In genomic region chr1:177615609-177616008, GRCm38 (mm10) we compare ENCODE assay signal across 26 mouse cellular contexts.
"Had no signal": no experiment of that assay in that cellular context is flagged by ENCODE, and none has a peak within 500 bp of the region (broad histone marks: within the 10 kb centered on the region; RNA-seq: fewer than 3 reads in every experiment).

No protein-coding gene starts in this region.

- H3K27me3 ChIP-seq: heart, embryonic 13.5 days; heart, embryonic 15.5 days; intestine, embryonic 15.5 days; limb, embryonic 13.5 days; limb, embryonic 15.5 days; liver, embryonic 12.5 days had no signal

- H3K4me1 ChIP-seq: intestine, embryonic 15.5 days; limb, embryonic 15.5 days had no signal

- H3K9me3 ChIP-seq: heart, embryonic 13.5 days; heart, embryonic 15.5 days; hindbrain, embryonic 10.5 days; hindbrain, embryonic 12.5 days; intestine, embryonic 15.5 days; limb, embryonic 13.5 days; limb, embryonic 15.5 days; liver, embryonic 12.5 days had no signal

- H3K27ac ChIP-seq: gastrocnemius, adult 2 months; heart, adult 2 months; heart, embryonic 13.5 days; heart, embryonic 15.5 days; hindbrain, embryonic 12.5 days; hindbrain, embryonic 14.5 days; intestine, embryonic 15.5 days; limb, embryonic 13.5 days; limb, embryonic 15.5 days; liver, embryonic 12.5 days; liver, embryonic 14.5 days had no signal

- DNase-seq: gastrocnemius, adult 2 months; gastrocnemius, postnatal 10 days; gastrocnemius, postnatal 25 days; heart, adult 2 months; heart, postnatal 4 days; kidney, adult 18-20 months; kidney, adult 8-10 months; kidney, postnatal 10 days; kidney, postnatal 25 days; kidney, postnatal 4 days; layer of hippocampus, adult 9-11 months; layer of hippocampus, postnatal 36 days; left cerebral cortex, postnatal 4 days had no signal

- ATAC-seq: hindbrain, embryonic 16.5 days; inflammation-experienced regulatory T-cells, adult 6 months; intestine, embryonic 15.5 days; intestine, postnatal 0 days had no signal

- H3K4me3 ChIP-seq: gastrocnemius, adult 2 months; heart, adult 2 months; heart, embryonic 13.5 days; heart, embryonic 15.5 days; hindbrain, embryonic 10.5 days; hindbrain, embryonic 12.5 days; intestine, embryonic 15.5 days; limb, embryonic 13.5 days; limb, embryonic 15.5 days; liver, embryonic 12.5 days had no signal

- H3K36me3 ChIP-seq: heart, embryonic 13.5 days; heart, embryonic 15.5 days; hindbrain, embryonic 10.5 days; hindbrain, embryonic 12.5 days; intestine, embryonic 15.5 days; limb, embryonic 13.5 days; limb, embryonic 15.5 days; liver, embryonic 12.5 days had no signal
